Mouse (Mus musculus) lung, postnatal 0 days (tissue): ENCODE results near the gene Spred1.

Experiments
- CTCF ChIP-seq: IDR thresholded peaks from 2 replicates; pipeline ENCODE4 v1.5.1; 2016; ENCODE audit warnings: antibody characterized with exemption, mild to moderate bottlenecking
- EP300 ChIP-seq: IDR thresholded peaks from 2 replicates; pipeline ENCODE4 v1.6.1; 2016; ENCODE audit warnings: antibody characterized with exemption, mild to moderate bottlenecking, control low read depth

GRCm38 (mm10) chr2:117087458-117087820, 33.7 kb upstream of the Spred1 start:
- TF ChIP-seq CTCF (no peak), EP300 (no peak)
